Mouse (Mus musculus) ES-Bruce4 (cell line): ENCODE results near the gene Rheb.

Experiments used
- CTCF ChIP-seq: IDR thresholded peaks from one replicate; pipeline ENCODE4 v1.8.1; 2011; ENCODE audit warnings: low read depth, low read length
- EP300 ChIP-seq: IDR thresholded peaks from 2 replicates; pipeline ENCODE4 v1.6.1; 2011; ENCODE audit warnings: low read depth, low read length; ENCODE audit not compliant: insufficient read depth
- POLR2A ChIP-seq: IDR thresholded peaks from one replicate; pipeline ENCODE4 v1.8.1; 2011; ENCODE audit warnings: low read length; ENCODE audit not compliant: insufficient read depth

GRCm38 (mm10) chr5:24859771-24860540 lies 17.5 kb upstream of the Rheb start:
- no peak for TF ChIP-seq POLR2A
- no peak for TF ChIP-seq CTCF
- no peak for TF ChIP-seq EP300
